Mouse (Mus musculus) neutrophil, adult 5-6 weeks (primary cell): Measurements from ENCODE around the gene Vmn1r35. TPM values are rescaled to one million over a fixed set of nuclear protein-coding genes. Genes with fewer than 3 reads are reported as not detected.
"Not testable (repeated sequence)": the region's sequence is repeated elsewhere in the genome, so short reads cannot be mapped to it uniquely, and the experiment has no call there.

Experiments used
- ATAC-seq: fragments of 151-379, 151-347 bp; 2 replicates; pipeline ENCODE4 v1.8.0; 2017; ENCODE audit warnings: mild to moderate bottlenecking, moderate TSS enrichment; ENCODE audit not compliant: insufficient number of reproducible peaks, poor library complexity, low FRiP score, severe bottlenecking; ENCODE audit errors: extremely low read depth
- total RNA-seq: library from RNA; stranded (forward); fragments of 200-1000 nt; gene quantifications from 2 replicates; pipeline ENCODE4 v1.2.3, GENCODE M21; 2017

Gene Vmn1r35
- not detected in 2 replicates for total RNA-seq

DNA sequence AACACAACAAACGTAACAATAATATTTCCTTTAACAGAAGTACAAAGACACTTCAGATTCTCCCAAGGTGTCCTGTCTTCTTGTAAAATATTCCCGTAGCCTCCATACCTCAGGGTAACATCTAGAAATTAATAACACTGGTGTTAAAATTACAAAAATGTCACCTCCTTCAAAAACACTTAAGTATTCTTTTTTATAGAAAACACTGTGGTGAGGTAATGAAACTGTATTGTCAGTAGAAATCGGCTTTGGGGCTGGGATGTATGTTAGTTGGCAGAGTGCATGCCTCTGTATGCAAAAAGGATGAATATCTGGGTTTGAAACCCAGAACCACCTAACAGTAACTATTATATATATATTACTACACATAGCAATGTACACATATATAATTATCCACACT, at the start of gene Vmn1r35:
Vmn1r35 (minus strand) TSS at position 101 of the 400 bp plus-strand sequence.
- no peak for ATAC-seq

DNA sequence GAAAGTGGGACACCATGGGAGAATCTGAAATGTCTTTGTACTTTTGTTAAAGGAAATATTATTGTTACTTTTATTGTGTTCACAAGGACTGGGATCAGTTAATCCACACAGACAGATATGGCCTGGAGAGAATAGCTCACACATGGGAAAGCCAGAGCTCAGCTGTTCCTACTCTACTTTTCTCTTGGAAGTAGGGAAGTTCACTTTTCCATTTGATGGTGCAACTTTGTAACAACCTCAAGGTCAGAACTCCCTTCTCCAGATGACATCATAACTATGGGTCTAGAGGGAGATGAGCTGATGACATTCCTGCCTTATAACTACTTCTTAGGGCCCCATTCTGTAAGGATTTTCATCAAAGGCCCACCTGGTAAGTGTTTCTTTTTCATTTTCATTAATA, 43.4 kb upstream of the Vmn1r35 start, which contains the start of gene Vmn1r37:
Vmn1r37 (plus strand) TSS at position 301 of the 400 bp plus-strand sequence.
- not testable (repeated sequence) for ATAC-seq

DNA sequence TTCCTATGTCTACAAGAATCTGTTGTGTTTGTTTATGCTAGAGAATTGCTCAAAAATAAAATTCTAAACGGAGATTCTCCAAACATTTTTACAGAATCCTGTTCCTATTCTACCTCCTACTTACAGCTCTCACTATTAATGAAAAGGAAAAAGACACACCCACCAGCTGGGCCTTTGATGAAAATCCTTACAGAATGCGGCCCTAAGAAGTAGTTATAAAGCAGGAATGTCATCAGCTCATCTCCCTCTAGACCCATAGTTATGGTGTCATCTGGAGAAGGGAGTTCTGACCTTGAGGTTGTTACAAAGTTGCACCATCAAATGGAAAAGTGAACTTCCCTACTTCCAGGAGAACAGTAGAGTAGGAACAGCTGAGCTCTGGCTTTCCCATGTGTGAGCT, 33.4 kb upstream of the Vmn1r35 start, which contains the start of gene Vmn1r36:
Vmn1r36 (minus strand) TSS at position 101 of the 400 bp plus-strand sequence.
- ATAC-seq, result not testable (repeated sequence)

DNA sequence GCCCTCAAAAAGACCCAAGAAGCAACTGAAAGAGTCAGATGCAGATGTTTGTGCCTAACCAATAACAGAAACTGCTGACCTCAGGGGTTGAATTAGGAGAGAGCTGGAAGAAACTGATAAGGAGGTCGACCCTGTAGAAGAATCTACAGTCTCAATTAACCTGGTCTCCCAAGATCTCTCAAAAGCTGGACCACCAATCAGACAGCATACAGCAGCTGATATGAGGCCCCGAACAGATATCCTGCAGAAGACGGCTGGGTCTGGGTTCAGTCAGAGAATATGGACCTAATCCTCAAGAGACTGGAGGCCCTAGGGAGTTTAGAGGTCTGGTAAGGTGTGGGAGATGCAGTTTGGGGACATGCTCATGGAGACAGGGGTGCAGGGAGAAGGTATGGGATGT, 28.1 kb upstream of the Vmn1r35 start:
- ATAC-seq, result no peak

DNA sequence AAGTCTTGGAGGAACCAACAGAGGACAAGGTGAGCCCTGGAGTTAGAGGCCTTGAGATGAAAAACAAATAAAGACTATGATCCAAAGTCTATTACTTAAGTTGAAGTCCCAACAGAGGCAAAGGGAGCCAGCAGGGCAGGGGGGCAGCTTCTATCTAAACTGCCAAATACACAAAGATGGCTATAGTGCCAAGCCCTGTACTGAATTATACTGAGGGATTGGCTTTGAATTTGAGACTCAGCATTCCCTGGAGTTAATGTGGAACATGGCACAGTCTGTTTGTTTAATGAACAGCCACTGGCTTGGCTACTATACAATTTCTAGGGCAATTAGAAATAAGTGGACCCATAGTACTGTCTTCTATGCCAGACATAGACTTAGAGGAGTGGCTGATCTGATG, 23.2 kb upstream of the Vmn1r35 start:
- ATAC-seq, result no peak

DNA sequence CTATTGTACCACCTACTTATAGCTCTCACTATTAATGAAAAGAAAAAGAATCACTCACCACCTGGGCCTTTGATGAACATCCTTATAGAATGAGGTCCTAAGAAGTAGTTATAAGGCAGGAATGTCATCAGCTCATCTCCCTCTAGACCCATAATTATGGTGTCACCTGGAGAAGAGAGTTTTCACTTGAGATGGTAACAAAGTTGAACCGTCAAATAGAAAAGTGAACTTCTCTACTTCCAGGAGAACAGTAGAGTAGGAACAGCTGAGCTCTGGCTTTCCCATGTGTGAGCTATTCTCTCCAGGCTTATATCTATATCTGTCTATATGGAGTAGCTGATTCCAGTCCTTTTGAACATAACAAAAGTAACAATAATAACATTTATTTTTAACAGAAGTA, 41.9 kb downstream of the Vmn1r35 start, which contains the start of gene Vmn1r34:
Vmn1r34 (minus strand) TSS at position 101 of the 400 bp plus-strand sequence.
- ATAC-seq, result no peak

Other genes with a start within 250 kb of the Vmn1r35 start
- 7.0 and 14.5 TPM in 2 replicates for gene Mad2l1, start 150.5 kb downstream of the Vmn1r35 start, total RNA-seq
- not detected in 2 replicates for gene Vmn1r32, start 125.8 kb downstream of the Vmn1r35 start, total RNA-seq
- 0.23 TPM in 1 of 2 replicates, not detected in the other for gene Vmn1r33, start 67.6 kb downstream of the Vmn1r35 start, total RNA-seq
- not detected in 2 replicates for gene Vmn1r34, start 42.0 kb downstream of the Vmn1r35 start, total RNA-seq
- gene Vmn1r36, start 33.3 kb upstream of the Vmn1r35 start, total RNA-seq, result not detected in 2 replicates
- not detected in 2 replicates for gene Vmn1r37, start 43.5 kb upstream of the Vmn1r35 start, total RNA-seq
- gene Vmn1r38, start 96.7 kb upstream of the Vmn1r35 start, total RNA-seq, result not detected in 2 replicates
- not detected in 2 replicates for gene Vmn1r39, start 124.7 kb upstream of the Vmn1r35 start, total RNA-seq
- gene Gng12, start 210.5 kb upstream of the Vmn1r35 start, total RNA-seq, result 30.7 and 49.5 TPM in 2 replicates